Mouse (Mus musculus) right cerebral cortex, adult 2 months (tissue): ENCODE measurements at regions not wholly inside any gene's neighbourhood (a gene's known extent, or its start where the extent isn't known, plus 50 kb on each side); places are given as distances from the start of the nearest gene placed in this dataset.
A peak's percentile ranks its signal among the peaks of the same experiment; 100 is the strongest.

Experiments used
- DNase-seq, 2 experiments: peaks; one replicate each; pipeline ENCODE4 v3.0.0; 2021 to 2022; ENCODE audit warnings: low spot score in 2 of 2

DNA sequence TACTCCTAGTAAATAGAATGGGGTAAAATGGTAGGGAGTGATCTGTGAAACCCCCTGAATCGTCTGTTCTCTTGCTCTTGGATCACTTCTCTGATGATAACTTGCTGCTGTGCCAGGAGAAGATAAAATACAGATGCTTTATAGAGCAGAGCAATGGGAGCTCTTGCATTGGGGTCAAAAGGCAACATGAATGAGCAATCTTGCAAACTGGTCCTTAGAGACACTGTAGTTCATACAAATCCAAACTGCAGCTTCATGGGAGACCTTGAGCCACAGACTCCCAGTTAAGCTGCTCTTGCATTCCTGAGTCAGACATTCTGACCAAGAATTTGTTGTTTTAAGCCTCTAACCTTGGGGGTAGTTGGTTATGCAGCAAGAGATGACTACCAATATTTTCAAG is 328.9 kb upstream of the Tnp1 start:
- DNase-seq = no peak

- no peak for DNase-seq
Observed at GRCm38 (mm10) chr1:73341911-73342310, 326.2 kb upstream of the Tnp1 start.

DNA sequence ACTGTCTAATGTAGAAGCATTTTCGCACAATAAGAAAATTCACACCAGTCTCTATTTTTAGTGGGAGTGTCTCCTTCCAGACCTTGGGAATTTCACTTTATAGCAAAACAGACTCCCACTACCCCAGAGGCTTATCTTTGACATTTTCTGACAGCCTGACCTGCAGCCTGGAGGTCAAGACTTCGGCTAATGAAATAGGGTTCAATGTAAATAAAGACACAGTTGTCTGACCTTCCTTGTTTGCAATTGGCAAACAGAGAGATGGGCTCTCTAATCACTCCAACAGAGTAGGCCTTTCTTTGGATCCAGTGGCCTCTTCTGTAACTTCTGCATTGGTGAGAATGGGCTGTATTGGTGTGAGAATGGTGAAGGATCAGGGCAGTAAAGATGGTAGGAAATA is 321.7 kb upstream of the Tnp1 start:
- no peak for DNase-seq

- DNase-seq = no peak
Observed at GRCm38 (mm10) chr1:73309556-73309955, 293.8 kb upstream of the Tnp1 start.

- DNase-seq = no peak
Observed at GRCm38 (mm10) chr1:73308420-73308819, 292.7 kb upstream of the Tnp1 start.

- no peak for DNase-seq
Observed at GRCm38 (mm10) chr1:73307194-73307593, 291.5 kb upstream of the Tnp1 start.

- no peak for DNase-seq
Observed at GRCm38 (mm10) chr1:73299978-73300688, 284.4 kb upstream of the Tnp1 start.

- DNase-seq = no peak
Observed at GRCm38 (mm10) chr1:73285342-73285741, 269.6 kb upstream of the Tnp1 start.

DNA sequence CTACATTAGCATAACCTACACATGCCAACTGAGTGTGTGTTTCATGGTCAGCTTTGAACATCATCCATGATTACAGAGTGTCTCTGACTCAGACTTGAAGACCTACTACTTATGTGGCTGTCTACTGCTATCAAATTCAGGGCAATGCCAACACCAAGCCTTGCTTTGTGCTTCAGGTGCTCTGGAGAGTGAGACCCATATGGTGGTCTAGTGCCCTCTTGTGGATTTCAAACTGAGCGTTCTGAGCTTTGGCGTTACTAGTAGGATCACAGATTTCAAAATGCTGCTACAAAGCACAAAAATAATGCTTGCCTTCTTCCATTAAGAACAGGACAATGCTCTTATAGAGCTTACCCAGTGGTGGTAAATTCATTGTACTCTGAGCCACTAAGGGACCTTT is 258.8 kb upstream of the Tnp1 start:
- DNase-seq = peak; percentile 10 to 29

GRCm38 (mm10) chr1:73270787-73271391 is 255.2 kb upstream of the Tnp1 start:
- no peak for DNase-seq

- no peak for DNase-seq
Observed at GRCm38 (mm10) chr1:73269051-73269755, 253.5 kb upstream of the Tnp1 start.

DNA sequence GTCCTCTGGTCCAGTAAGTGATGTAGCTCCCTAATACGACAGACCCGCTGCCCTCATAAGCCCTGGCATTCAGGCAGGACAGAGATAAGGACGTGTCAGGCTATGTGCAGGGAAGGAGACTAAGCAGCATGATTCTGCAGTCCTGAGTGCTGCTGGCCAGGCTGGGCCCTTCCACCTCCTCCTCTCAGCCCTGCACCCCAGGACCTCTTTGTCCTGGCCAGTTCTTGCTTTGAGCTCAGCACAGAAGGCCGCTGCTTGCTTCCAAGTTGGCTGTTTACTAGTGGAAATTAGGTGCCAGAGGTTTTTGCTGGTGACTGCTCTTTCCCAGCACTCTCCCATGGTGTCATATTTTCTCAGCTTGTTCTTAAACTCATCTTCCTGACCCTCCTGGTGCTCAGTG is 249.3 kb upstream of the Tnp1 start:
- no peak for DNase-seq

GRCm38 (mm10) chr1:73264245-73264644 is 248.5 kb upstream of the Tnp1 start:
- DNase-seq = no peak

DNA sequence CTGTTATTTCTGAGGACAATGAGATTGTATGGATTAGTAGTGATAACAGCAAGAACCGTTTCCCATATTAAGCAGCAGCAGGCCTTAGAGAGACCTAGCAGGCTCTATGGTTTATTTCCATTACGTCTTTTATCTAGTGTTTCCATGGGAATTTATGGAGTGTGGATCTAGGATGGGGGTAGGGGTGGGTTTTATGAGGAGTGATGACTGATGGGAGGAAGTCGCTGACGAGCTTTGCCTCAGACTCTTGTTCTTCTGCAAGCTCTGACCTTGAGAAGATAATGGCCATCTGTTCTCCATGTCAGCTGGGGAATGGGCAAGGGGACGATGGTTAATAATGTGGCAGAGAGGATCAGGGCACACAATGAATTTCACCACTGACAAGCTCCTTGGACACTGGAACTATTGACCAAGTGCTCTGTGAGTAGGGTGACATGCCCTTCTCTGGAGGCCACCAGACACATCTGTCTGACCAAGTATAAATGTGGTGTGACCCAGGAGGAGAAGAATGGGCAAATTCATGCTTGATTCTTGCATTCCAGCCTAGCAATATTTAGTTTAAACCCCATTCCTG is 243.9 kb upstream of the Tnp1 start:
- no peak for DNase-seq

DNA sequence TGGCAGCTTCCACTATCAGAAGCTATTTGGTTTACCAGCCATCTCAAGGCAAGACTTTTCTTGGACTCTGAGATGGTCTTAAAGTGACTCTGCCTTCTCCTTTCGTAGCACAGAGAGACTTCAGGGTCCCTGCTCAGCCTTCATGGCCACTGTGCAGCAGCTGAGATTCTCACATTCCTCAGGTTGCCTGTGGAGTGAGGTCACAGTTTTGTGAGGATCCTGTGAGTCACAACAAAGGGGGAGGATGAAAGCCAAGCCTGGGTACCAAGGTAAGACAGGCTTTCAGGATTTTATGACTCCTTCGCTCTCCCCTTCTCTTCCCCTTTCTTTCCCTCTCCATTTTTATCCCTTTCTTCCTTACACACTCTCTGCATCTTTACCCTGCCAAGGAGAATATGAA is 241.6 kb upstream of the Tnp1 start:
- DNase-seq = no peak

DNA sequence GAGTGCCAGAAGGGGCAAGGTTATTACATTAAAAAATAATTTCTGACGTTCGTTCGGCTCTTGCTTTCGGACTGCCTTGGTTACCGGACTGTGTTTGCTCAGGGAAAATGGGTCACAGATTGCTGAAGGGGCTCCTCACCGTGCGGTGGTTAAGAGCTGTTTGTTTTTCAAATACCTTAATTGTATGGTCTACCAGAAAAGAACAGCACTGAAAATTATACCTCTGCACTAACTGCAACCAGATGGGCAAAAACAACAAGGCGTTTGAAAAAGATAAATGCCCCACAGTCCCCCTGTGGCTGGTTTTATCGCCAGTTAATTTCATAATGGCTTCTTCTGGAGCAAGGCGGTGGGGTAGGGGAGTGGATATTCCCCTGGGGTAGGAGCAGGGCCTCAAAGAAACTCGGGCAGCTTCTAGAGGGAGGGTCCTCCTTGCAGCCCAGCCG is 236.2 kb upstream of the Tnp1 start:
- no peak for DNase-seq

GRCm38 (mm10) chr1:73244016-73244415 is 228.3 kb upstream of the Tnp1 start:
- DNase-seq = no peak

DNA sequence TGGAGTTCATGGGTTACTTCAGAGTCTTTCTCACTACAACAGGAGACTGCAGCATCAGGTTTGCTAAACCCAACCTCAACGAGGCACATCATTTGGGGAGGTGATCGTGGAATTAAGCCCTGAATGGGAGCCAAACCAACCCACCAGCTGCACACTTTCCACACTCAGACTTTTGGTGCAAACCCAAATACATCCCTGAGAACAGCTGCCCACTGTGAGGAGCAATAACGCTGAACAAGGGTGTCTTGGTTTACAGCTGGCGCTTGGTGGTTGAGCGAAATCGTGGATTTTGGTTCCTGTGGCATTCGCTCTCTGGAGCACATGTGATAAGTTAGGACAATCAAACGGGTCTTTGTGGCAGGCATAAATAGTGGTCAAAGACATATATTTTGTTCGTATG is 226.6 kb upstream of the Tnp1 start:
- no peak for DNase-seq

- no peak for DNase-seq
Observed at GRCm38 (mm10) chr1:73236867-73237266, 221.2 kb upstream of the Tnp1 start.

DNA sequence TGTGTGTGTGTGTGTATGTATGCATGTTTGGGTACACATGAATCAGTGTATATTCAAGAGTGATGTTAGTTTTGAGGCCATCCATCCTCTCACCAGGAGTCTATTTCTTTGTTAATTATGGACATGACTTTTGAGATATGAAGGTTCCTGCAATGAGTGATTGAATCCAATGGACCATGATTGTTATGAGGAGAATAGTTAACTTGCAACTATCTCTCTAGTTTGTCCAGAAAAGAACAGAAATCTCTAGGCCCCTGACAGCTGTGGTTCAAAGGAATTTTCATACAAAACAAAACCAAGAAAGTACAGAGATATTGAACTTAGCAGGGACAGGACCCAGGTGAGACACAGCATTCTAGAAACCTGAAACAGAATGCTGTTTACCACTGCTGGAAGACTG is 217.9 kb upstream of the Tnp1 start:
- no peak for DNase-seq

DNA sequence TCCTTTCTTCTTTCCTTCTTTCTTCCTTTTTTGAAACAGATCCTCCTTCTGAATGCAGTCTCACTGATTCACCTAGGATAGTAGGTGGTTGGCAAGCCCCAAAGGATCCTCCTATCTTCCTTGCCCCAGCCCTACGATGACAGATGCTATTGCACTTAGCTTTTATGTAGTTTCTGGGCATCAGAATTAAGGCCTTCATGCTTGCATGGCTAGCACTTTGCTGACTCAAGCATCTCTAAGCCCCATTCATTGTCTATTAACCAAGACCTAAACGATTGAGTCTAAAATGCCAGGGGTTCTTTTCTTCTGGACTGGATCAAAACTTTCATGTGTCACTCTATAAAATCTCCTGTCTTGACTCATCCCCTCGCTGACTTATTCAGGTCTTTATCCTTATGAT is 217.3 kb upstream of the Tnp1 start:
- DNase-seq = no peak

GRCm38 (mm10) chr1:73230611-73231010 is 214.9 kb upstream of the Tnp1 start:
- DNase-seq = no peak

DNA sequence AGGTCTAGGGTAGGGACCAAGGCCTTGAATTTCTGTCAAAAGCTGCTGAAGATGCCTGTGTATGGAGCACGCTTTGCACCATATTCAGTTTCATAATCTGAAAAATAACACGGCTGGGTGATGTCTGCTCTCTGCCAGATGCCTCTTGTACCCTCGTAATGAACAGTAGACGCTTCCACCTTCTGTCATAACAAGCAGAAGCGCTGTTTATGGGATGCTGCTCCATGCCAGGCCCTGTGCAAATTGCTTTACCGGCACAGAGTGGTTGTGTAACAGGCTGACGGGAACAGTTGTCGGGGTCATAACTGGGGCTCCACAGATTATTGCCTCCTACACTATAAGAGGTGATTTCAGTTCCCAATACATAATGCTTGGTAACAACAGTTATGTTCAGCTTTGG is 211.5 kb upstream of the Tnp1 start:
- no peak for DNase-seq
